Mouse (Mus musculus) CD4-positive, CD25-positive, alpha-beta regulatory T cell, adult 4 months (primary cell): ENCODE results near the gene Crebl2. TPM values are rescaled to one million over a fixed set of nuclear protein-coding genes. Genes with fewer than 3 reads are reported as not detected.

ENCODE experiments used
- ATAC-seq: one replicate; pipeline ENCODE4 v1.8.0; 2017
- polyA plus RNA-seq, 2 experiments: library from polyadenylated mRNA; unstranded; fragments of 100-300 nt; shearing (Covaris generic); gene quantifications; one replicate each; pipeline ENCODE4 v1.2.1; 2017

The Crebl2 gene
- polyA plus RNA-seq, 2 experiments from 2014 or later = 28.9 to 33.5 TPM

DNA sequence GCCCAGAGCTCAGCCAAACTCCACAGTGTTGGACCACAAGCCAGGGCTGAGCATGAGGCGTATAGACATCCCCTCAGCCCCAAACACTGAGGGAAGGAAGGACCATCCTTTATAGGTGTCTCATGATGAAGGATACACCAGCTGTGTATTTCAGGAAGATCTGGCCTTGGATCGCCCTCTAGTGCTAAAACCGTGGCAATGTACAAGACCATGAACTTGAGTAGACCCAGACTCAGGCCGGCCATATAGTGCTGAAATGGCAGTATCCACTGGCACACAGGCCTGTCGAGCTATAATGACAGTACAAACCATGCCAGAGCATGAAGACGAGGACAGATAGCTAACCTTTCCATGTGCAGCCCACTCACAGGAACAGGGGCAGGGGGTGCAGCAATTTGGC lies 46.8 kb downstream of the Crebl2 start:
- ATAC-seq = peak; percentile 57

DNA sequence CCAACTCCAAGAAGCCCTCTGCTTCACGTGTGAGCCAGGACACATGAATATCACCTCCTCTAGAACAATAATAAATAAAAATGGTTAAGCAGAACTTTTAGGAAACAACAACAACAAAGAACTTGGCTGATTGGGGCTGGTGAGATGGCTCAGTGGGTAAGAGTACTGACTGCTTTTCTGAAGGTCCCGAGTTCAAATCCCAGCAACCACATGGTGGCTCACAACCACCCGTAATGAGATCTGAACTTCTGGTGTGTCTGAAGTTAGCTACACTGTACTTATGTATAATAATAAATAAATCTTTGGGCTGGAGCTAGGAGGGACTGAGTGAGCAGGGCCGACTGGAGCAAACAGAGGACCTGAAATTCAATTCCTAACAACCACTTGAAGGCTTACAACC lies 47.3 kb downstream of the Crebl2 start:
- ATAC-seq = no peak

DNA sequence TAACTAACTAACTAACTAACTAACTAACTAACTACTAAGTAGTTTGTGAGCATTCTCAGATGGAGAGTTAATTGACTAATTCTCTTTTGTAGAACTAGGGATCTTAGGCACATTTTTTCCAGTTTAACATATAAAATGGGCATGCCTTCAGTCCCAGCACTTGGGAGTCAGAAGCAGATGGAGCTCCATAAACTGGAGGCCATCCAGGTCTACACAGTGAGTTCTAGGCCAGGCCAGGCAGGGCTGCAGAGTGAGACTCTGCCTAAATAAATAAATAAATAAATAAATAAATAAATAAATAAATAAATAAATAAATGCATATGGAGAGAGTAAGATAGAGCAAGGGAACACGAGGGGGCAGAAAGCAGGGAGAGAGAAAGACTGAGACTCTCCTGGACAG lies 47.9 kb downstream of the Crebl2 start:
- no peak for ATAC-seq

DNA sequence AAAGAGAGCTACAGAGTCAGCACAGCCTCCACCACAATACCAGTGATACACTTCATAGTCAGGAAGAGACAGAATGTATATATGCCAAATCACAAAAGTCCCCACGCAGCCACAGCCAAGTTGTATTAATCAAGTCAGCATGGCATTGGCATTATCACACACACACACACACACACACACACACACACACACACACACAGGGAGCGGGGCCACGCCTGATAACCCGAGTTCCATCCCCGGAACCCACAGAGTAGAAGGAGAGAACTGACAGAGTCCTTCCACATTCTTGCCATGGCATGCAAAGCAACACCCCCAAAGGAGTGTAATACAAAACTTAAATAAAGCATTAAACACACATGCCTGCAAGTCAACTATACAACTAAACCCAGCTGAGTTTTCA lies 49.6 kb downstream of the Crebl2 start:
- no peak for ATAC-seq

DNA sequence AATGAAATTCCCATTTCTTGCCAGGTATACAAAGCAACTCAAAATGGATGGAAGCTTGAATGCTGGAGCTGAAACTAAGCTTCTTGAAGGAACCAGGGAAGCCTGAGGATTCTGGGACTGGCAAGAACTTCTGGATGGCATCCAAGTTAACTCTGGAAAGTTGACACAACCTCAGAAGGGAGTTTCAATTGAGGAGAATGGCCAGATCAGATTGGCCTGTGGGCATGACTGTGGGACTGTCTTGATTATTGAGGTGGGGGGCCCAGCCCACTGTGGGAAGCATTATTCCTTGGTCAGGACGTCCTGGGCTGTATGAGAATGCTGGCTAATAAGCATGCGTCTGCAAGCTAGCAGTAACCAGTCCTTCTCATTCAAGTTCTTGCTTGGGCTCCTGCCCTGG lies 50.1 kb downstream of the Crebl2 start:
- ATAC-seq = no peak

DNA sequence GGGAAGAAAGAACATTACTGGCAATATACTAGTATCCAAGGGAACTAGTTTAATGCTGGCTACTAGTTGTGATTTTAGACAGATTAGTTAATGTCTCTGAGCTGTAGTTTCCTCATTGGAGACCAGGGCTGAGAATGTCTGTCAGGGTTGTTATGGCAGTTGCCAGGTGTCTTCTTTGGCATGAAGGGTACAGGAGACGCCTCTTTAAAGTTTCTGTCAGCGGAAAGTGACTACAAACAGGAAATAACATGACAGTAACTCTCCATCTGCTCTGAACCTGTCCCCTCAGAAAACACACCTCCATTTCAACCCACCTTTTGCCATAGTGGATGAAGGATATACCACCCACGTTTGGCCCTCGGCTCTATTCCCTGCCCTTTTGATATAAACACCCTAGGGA lies 53.7 kb downstream of the Crebl2 start:
- ATAC-seq = peak; percentile 83

DNA sequence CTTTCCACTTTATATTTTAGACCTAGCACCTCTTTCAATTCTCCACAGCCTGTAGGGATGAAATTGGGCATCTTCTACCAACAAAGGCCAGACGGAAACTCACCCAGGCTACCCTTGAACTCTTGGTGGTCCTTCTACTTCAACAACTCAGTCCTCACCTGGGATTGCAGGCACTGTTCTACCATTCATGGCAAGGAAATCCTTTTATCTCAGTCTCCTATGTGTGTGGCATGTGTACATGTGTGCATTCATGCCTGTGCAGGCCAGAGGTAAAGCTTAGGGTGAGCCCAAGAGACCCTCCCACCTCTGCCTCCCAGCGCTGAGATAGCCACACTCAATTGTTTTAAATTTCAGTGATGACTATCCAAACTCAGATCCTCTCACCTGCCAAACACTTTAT lies 55.6 kb downstream of the Crebl2 start:
- ATAC-seq = no peak

DNA sequence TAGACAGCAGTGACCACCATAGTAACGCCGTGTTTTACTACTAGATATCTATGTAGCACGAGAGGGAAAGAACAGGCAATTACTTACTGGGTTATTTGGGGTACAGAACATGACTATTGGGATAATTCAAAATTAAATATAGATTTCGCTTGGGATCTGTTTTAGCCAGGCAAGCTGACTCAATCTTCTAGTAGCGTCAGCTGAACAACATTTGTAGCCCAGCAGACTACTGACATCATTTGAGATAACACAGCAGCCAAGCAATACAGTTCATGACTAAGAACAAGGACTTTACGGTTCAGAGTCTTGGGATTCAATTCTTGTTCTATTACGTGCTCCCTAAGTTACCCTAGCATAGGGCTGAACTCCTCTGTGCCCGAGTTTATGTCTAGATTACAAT lies 56.5 kb downstream of the Crebl2 start:
- ATAC-seq = no peak

DNA sequence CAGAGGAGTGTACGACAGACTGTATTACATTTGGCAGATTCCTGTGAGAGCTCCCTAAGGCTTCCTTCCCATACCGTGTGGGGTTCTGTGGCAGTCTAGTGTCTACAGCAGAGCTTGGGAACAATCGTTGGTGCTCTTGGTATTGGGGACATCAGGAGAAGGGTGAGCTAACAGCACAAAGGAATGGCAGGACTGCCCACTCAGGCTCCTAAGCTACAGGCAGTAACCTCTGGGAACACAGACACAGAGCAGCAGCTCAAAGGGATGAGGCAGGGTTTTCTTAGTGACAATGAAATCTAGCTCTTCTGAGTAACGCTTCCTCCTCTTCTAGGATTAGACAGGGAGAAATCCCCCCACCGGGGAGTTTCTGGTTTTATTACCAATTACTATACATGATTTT lies 57.1 kb downstream of the Crebl2 start:
- ATAC-seq = no peak

DNA sequence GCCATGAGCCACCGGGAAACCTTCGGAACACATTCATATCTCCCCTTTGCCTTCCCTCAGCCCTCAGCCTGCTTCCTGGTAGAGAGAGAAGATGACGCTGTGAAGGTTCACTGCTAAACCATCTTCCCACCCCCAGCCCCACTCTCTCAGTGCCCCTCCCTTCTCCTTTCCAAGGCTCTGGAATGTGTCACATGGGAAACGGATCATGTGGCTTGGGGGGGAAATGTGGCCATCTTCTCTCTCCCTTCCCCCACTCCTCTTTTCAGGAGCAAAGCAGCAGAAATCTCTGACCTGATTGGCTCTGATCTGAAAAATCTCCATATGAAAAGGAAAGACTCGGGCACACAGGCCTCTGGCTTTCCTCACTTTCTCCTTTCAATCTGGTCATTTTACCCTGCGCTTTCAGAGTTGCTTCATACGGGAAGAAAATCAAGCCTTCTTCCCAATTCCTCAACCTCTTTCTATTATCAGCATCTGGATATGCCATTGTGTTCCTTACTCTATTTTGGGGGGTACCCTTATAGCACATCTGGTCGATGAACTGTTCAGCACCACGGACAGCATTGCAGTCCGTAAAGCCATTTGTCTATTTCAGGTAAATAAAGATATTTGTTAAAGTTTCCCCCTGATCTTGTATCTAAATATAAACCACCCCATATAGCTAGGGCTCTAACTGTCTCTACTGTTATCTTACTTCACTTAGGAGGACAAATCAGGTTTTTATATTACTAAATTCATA lies 57.9 kb downstream of the Crebl2 start:
- ATAC-seq = no peak

DNA sequence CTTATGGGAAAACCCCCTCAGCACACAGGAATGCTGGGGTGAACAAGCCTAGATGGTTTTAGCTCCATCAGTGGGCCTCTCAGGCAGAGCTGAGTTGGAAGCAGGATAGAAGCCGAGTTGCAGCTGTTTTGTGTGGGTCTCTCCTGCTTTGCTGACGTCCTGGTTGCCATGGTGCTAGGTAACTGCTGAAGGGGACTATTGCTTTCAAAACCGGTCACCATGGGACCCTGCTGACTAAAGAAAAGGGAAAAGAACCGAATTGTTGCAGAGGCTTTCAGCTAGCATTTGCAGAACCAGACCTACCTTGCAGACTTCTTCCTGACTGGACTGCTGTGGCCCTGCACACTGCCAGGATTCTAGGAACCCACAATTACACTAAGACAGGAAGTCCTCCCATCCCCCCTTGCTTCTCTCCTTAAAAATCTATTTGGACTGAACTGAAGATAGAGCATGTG lies 58.6 kb downstream of the Crebl2 start:
- no peak for ATAC-seq

DNA sequence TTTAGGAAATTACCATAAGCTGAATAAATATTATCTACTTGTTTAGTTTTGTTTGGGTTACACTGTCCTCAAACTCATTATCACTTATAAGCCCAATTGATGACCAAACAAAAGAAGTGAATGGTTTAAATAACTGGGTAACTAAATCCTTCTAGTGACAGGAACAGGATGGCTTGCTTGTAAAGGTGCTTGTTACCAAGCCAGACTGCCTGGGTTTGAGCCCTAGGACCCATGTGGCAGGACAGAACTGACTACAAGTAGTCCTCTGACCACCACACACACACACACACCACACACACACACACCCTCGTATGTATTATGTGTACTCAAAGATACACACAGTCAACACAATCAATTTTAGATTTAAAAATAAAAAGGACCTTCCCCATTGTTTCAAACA lies 59.8 kb downstream of the Crebl2 start:
- ATAC-seq = no peak

DNA sequence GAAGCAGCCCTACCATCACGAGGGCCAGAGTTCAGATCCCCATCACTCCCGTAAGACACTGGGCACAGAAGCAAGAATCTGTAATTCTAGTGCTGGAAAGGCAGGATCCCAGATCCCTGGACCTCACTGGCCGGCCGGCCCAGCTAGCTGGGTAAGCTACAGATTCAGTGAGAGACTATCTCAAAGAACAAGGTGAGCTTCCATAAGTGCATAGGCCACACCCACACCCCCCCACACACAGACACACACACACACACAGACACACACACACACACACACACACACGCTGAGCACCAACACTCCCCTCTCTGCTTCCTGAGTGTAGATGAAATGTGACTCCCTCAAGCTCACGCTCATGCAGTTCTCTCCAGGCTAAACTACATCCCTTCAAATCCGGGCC lies 60.5 kb downstream of the Crebl2 start:
- no peak for ATAC-seq

DNA sequence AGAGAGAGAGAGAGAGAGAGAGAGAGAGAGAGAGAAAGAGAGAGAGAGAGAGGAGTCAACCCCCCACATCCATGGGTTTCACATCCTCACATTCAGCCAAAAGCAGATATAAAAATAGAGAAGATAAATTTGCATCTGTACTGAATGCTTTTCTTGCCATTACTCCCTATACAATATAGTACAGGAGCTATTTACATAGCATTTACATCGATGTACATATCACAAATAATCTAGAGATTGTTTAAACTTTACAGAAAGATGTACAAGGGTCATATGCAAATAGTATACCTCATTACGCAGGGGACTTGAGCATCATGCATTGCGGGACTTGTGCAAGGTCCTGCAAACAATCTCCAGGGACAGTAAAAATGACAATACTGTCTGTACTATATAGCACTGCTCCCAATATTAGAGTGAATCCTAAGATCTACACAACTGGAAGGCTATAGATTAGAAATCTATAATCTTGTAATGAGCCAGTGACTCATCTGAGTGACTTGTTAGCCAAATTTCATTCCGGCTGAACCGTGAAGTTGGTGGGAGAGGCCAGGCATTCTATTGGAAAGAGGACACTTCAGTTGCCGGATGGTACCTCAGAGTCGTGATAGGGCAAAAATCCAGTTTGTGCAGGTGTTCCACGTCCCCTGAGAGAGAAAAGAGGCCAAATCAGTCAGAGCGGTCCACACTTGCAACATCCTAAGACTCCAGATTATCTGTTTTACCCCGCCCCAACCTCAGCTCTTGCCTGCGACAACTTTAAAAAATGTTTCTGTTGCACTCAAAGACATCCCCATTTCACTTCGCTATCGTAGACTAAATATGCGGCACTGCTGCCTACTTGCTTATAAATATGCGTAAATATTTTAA lies 66.8 kb downstream of the Crebl2 start:
- ATAC-seq = peak; percentile 1

DNA sequence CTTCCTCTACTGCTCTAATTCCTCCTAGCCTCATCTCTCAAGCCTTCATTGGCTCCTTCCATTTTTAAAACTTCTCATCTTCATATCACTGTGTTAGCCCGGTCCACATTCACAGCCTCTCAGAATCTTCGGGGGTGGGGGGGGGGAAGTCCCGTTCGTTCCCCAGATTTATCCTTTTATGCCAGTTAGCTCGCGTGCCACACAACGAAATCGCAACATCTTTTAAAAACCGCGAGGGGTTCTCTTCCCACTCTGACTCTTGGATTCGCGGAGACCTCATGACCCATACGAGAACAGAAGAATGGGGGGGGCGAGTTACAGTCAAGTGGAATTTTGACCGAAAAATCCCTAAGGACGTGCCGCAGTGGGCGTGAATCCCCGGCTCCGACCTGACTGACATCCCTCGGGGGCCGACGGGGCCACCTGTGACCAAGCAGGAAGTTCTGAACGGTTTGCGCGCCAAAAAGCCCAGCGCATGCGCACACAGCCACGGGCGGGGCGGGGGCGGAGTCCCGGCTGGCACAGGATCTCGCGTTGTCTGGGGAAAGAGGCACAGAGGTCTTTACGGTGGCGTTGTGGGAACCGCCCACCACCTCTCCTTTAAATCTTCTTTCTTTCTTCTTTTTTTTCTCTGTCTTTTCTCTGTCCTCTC lies 67.6 kb downstream of the Crebl2 start:
- ATAC-seq = peak; percentile 84

DNA sequence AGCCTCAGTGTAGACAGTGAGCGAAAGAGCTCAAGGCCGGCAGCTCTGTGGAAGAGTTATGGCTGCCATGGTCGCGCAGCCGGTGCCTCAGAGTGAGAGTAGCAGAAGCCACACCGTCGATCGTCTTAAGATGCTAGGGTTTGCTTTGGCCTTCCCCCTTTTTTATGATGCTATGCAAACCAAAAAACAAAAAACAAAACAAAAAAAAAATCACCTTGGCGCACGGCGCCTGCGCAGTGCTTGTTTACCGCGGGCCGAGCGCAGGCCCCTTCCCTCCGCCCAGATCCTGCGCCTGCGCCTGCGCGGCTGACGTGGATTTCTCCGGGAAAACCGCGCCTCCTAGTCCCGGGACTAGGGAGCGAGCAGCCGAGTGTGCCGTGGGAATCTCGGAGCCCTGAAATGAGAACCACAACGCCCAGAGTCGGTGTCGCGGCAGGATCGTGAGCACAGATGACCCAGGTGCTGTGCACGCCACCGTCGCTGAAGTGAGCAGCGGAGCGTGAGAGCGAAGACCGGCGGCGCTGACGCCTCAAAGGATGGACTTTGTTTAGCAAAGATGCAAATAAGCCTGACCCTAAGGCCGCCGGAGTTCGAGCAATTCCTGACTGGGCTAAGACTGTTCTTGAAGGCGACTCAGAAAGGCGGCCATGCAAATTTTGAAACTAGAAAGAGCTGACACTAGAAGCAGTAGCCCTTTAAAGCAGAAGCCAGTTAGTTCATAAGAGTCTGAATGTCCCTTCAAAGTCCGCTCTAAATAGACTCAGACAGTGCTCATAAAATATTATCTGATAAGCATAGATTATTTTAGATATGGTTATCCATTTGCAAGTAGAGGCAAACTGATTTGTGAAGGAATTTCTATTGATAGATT lies 68.4 kb downstream of the Crebl2 start, which contains the start of gene Gpr19:
Gpr19 (minus strand) TSS at position 484 of the 871 bp plus-strand sequence.
- ATAC-seq = peak; percentile 67

DNA sequence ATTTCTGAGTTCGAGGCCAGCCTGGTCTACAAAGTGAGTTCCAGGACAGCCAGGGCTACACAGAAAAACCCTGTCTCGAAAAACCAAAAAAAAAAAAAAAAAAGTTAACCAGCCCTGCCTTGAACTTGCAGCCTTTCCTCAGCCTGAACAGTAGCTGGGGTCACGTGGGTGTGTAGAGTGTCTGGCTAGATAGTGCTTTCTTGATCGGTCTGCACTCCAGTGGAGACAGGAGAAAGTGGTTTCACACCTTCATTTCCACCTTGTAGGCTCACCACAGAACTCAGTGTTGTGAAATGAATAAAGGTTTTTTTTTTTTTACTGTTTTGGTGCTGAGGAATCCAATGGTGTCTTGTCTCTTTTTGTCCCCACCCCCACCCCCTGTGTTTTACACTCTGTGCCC lies 73.4 kb downstream of the Crebl2 start:
- peak; percentile 54 for ATAC-seq

DNA sequence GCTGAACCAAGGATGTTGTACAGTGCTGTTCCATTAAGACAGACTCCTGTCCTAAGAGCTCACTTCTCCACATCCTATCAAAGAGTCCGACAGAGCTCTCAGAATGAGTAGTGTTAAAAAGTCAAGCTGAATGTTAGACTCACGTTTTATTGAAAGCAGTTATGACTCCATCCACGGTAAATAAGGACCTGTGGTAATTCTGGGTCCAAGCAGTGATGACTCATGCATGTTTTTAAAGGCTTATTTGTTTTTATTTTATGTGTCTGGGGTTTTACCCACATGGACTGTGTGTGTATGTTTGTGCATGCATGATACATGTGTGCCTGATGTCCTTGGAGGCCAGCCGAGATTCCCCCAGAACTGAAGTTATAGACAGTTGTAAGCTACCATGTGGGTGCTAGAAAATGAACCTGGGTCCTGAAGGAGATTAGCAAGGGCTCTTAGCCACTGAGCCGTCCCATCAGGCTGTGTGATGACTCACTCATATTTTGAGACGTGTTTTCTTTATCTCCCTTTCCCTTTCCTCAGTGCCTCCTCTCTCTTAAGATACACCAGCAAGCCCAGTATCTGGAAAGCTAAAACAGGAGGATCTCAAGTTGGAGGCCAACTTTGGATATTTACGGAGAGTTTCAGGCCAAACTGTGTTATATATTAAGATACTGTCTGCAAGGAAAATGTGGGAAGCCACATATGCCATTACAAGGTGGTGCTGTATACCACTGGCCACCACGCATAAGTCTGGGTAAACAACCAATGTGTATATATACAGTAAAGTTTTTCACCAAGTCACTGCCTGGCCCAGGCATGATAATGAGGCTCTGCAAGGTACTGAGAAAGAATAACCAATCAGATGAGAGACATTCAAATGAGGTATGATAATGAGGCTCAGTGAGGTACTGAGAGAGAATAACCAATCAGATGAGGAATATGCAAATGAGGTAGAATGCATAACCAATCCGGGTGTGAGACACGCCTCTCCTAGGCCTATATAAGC lies 74.2 kb downstream of the Crebl2 start:
- ATAC-seq = peak; percentile 24

DNA sequence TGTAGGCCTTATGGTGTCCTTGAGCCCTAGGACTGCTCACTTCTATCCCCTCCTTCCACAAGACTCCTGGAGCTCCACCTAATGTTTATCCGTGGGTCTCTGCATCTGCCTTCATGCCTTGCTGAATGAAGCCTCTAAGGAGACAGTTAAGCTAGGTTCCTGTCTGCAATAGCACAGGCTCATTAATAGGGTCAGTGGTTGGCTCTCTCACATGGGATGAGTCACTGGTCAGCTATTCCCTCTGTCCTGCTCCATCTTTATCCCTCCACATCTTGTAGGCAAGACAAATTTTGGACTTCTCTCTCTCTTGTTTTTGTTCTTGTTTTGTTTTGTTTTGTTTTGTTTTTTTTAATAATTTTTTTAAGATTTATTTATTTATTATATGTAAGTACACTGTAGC lies 75.9 kb downstream of the Crebl2 start:
- ATAC-seq = no peak
